Mouse (Mus musculus): ENCODE results near the gene Hdac7.

DNA sequence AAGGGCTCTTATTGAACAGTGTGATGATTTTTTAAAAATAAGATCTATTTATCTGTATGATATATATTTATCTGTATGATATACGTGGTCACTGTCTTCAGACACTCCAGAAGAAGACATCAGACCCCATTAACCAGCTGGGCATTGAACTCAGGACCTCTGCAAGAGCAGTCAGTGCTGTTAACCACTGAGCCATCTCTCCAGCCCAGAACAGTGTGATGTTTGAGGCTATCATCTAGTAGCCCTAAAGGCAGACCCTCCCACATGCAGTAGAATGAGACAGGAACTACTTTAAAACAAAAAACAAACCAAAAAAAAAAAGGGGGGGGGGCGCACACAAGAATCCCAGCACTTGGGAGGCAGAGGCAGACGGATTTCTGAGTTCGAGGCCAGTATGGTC, 96.8 kb downstream of the Hdac7 start:
- no peak for TF ChIP-seq CTCF (conservative IDR thresholded peaks at IDR 0.05 in 1 of 2, IDR thresholded peaks at IDR 0.05 in 1 of 2; ENCODE audit: low read depth in 2 of 2, low read length in 2 of 2)
- TF ChIP-seq POLR2A (IDR thresholded peaks at IDR 0.05; ENCODE audit: low read depth, low read length): no peak
- TF ChIP-seq CHD1 (IDR thresholded peaks at IDR 0.05; ENCODE audit: low read depth, low read length): no peak

Data from CH12.LX (cell line).